Mouse (Mus musculus): Measurements from ENCODE around the gene Poc1b.

The Poc1b gene

DNA sequence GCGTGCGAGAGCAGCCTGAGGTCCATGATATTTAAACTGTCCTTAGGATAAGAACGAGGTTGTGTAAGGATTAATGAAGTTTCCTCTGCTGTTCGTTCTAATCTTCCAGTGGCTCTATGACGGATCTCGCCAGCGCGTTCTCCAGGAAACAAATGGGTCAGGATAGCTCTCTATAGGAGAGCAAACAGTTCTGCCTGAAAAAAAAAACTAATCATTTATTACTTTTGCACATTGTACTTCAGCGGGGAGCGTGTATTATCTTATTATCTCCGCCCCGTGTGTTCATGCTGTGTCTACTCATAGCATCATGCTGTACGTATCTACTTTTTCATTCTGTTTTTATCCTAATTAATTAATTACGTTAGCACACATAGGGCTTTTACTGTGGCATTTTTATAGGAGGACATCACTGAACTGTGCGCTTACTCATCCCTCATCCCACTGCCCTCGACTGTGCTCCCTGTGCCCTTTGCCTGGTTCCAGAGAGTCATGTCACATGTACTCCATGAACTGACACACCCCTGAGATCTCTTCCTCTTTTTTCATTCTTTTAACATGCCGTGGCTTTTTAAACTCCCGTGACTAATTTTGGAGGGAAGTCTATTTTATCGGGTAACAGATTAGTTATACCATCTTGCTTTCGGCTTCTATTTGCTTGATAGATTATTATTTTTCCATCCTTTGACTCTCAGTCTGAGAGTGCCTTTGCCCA lies 140.1 kb downstream of the Poc1b start:
- in situ Hi-C loops (cut with MboI; ENCODE audit: low sequenced_read_pairs): no loop called here
